In the genomic region with DNA sequence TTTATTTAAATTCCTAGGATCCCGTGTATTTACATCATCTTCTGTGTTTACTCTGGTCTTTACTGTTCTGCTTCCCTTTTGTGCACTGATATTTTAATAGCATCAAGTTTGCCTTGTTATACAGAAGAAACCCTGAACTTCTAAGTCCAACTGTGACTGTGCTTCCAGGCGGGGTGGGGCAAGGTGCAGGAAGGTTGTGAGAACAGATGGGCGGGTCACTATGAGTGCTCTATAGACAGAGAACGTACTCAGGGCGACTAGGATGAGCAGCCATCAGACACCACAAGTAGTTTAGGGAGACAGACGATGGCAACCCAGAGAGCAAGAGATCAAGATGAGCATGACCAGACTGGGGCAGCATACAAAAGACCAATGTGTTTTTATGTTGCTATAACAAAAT, we compare ENCODE assay signal across 20 mouse cellular contexts. TPM values are rescaled to one million over a fixed set of nuclear protein-coding genes. Genes with fewer than 3 reads are reported as not detected.
"Had no signal": no experiment of that assay in that cellular context is flagged by ENCODE, and none has a peak within 500 bp of the region (broad histone marks: within the 10 kb centered on the region; RNA-seq: fewer than 3 reads in every experiment).

No protein-coding gene starts in this region.

- H3K9ac ChIP-seq: liver, embryonic 13.5 days; midbrain, embryonic 13.5 days; neural tube, embryonic 13.5 days had no signal

- H3K9me3 ChIP-seq: liver, embryonic 13.5 days; megakaryocyte, embryonic 14.5 days; midbrain, embryonic 10.5 days; midbrain, embryonic 13.5 days; neural tube, embryonic 13.5 days had no signal

- H3K4me3 ChIP-seq: liver, embryonic 13.5 days; megakaryocyte, embryonic 14.5 days; midbrain, embryonic 10.5 days; midbrain, embryonic 13.5 days; myocyte; neural tube, embryonic 13.5 days had no signal

- H3K4me2 ChIP-seq: liver, embryonic 13.5 days; midbrain, embryonic 13.5 days; neural tube, embryonic 13.5 days had no signal

- H3K4me1 ChIP-seq: megakaryocyte, embryonic 14.5 days; midbrain, embryonic 10.5 days; midbrain, embryonic 13.5 days; neural tube, embryonic 13.5 days had no signal

- H3K27ac ChIP-seq: liver, embryonic 13.5 days; midbrain, embryonic 10.5 days; midbrain, embryonic 13.5 days; neural tube, embryonic 13.5 days had no signal

- DNase-seq: kidney, adult 11 months; kidney, adult 8-10 months; kidney, postnatal 14 days; kidney, postnatal 4 days; layer of hippocampus, adult 9-11 months; liver, embryonic 13.5 days; retina, postnatal 1 day; right cerebral cortex, postnatal 25 days; thymus, adult 2 months; thymus, postnatal 14 days; thymus, postnatal 4 days had no signal

- ATAC-seq: hindbrain, embryonic 16.5 days; midbrain, embryonic 13.5 days; midbrain, embryonic 16.5 days had no signal

- H3K36me3 ChIP-seq: liver, embryonic 13.5 days; midbrain, embryonic 10.5 days; midbrain, embryonic 13.5 days; neural tube, embryonic 13.5 days had no signal

RNA-seq across cellular contexts. Expression of a gene that starts 6.2 kb away (rescaled TPM):
- total RNA-seq: monocyte, adult 5-6 weeks; neutrophil, adult 5-6 weeks had no signal
